Mouse (Mus musculus) frontal cortex, postnatal 14 days (tissue): ENCODE data around the gene Acaa1b.

Source experiments
- DNase-seq, 2 experiments: peaks; one replicate each; pipeline ENCODE4 v3.0.0; 2022; ENCODE audit warnings: low spot score in 2 of 2

Acaa1b gene

GRCm38 (mm10) chr9:119144696-119145095, 12.2 kb downstream of the Acaa1b start:
- DNase-seq: no peak

- no peak for DNase-seq
Measured at GRCm38 (mm10) chr9:119143372-119143771, 13.5 kb downstream of the Acaa1b start.

- no peak for DNase-seq
Measured at GRCm38 (mm10) chr9:119142066-119142465, 14.8 kb downstream of the Acaa1b start.

GRCm38 (mm10) chr9:119138836-119139235, 18.1 kb downstream of the Acaa1b start:
- DNase-seq: no peak

GRCm38 (mm10) chr9:119130692-119131091, 26.2 kb downstream of the Acaa1b start:
- DNase-seq: no peak

GRCm38 (mm10) chr9:119128436-119129181, 28.3 kb downstream of the Acaa1b start:
- DNase-seq: no peak

GRCm38 (mm10) chr9:119122596-119123369, 34.1 kb downstream of the Acaa1b start:
- DNase-seq: no peak

GRCm38 (mm10) chr9:119120168-119120560, 36.7 kb downstream of the Acaa1b start:
- DNase-seq: no peak

GRCm38 (mm10) chr9:119119409-119120167, 37.3 kb downstream of the Acaa1b start:
- DNase-seq: no peak

GRCm38 (mm10) chr9:119114911-119115310, 42.0 kb downstream of the Acaa1b start:
- DNase-seq: no peak

GRCm38 (mm10) chr9:119110640-119111039, 46.3 kb downstream of the Acaa1b start:
- no peak for DNase-seq

GRCm38 (mm10) chr9:119109685-119110353, 47.1 kb downstream of the Acaa1b start:
- DNase-seq: no peak

- DNase-seq: no peak
Measured at GRCm38 (mm10) chr9:119107566-119107965, 49.3 kb downstream of the Acaa1b start.

GRCm38 (mm10) chr9:119102783-119103113, 54.1 kb downstream of the Acaa1b start:
- no peak for DNase-seq

GRCm38 (mm10) chr9:119101992-119102782, 54.7 kb downstream of the Acaa1b start, which contains the start of gene Dlec1:
Dlec1 (plus strand) TSS chr9:119102478.
- DNase-seq: peak; percentile 62 to 63

GRCm38 (mm10) chr9:119100177-119100898, 56.6 kb downstream of the Acaa1b start:
- no peak for DNase-seq
